Mouse (Mus musculus): ENCODE data around the gene Tia1.

Tia1 gene

GRCm38 (mm10) chr6:86426358-86426757 is 22.3 kb downstream of the Tia1 start, which contains the start of gene Gm44790:
Gm44790 (plus strand) TSS chr6:86426658.
- DNase-seq (ENCODE audit: extremely low spot score, low read depth, low spot score): no peak

GRCm38 (mm10) chr6:86431531-86431930 is 27.5 kb downstream of the Tia1 start:
- no peak for DNase-seq (ENCODE audit: extremely low spot score, low read depth, low spot score)

- DNase-seq (ENCODE audit: extremely low spot score, low read depth, low spot score): no peak
Measured at GRCm38 (mm10) chr6:86433696-86434095, 29.7 kb downstream of the Tia1 start.

GRCm38 (mm10) chr6:86437711-86438110 is 33.7 kb downstream of the Tia1 start:
- DNase-seq (ENCODE audit: extremely low spot score, low read depth, low spot score): peak; percentile 35

- peak; percentile 88 for DNase-seq (ENCODE audit: extremely low spot score, low read depth, low spot score)
Measured at GRCm38 (mm10) chr6:86438272-86439118, 34.5 kb downstream of the Tia1 start, which contains the start of gene C87436. C87436 (plus strand) TSS chr6:86438374.

- no peak for DNase-seq (ENCODE audit: extremely low spot score, low read depth, low spot score)
Measured at GRCm38 (mm10) chr6:86439119-86439496, 35.1 kb downstream of the Tia1 start.

- DNase-seq (ENCODE audit: extremely low spot score, low read depth, low spot score): no peak
Measured at GRCm38 (mm10) chr6:86439531-86439930, 35.5 kb downstream of the Tia1 start.

GRCm38 (mm10) chr6:86441571-86441970 is 37.6 kb downstream of the Tia1 start:
- DNase-seq (ENCODE audit: extremely low spot score, low read depth, low spot score): no peak

GRCm38 (mm10) chr6:86445551-86445950 is 41.5 kb downstream of the Tia1 start:
- no peak for DNase-seq (ENCODE audit: extremely low spot score, low read depth, low spot score)

GRCm38 (mm10) chr6:86446927-86447568 is 43.0 kb downstream of the Tia1 start:
- no peak for DNase-seq (ENCODE audit: extremely low spot score, low read depth, low spot score)

- no peak for DNase-seq (ENCODE audit: extremely low spot score, low read depth, low spot score)
Measured at GRCm38 (mm10) chr6:86456727-86457126, 52.7 kb downstream of the Tia1 start.

GRCm38 (mm10) chr6:86463079-86463478 is 59.1 kb downstream of the Tia1 start:
- no peak for DNase-seq (ENCODE audit: extremely low spot score, low read depth, low spot score)

GRCm38 (mm10) chr6:86471317-86471716 is 67.3 kb downstream of the Tia1 start:
- no peak for DNase-seq (ENCODE audit: extremely low spot score, low read depth, low spot score)

GRCm38 (mm10) chr6:86471760-86472099 is 67.7 kb downstream of the Tia1 start:
- no peak for DNase-seq (ENCODE audit: extremely low spot score, low read depth, low spot score)

- DNase-seq (ENCODE audit: extremely low spot score, low read depth, low spot score): peak; percentile 93
Measured at GRCm38 (mm10) chr6:86472100-86472955, 68.3 kb downstream of the Tia1 start.

GRCm38 (mm10) chr6:86473077-86473476 is 69.1 kb downstream of the Tia1 start:
- no peak for DNase-seq (ENCODE audit: extremely low spot score, low read depth, low spot score)

- DNase-seq (ENCODE audit: extremely low spot score, low read depth, low spot score): no peak
Measured at GRCm38 (mm10) chr6:86474072-86474471, 70.1 kb downstream of the Tia1 start.

- DNase-seq (ENCODE audit: extremely low spot score, low read depth, low spot score): no peak
Measured at GRCm38 (mm10) chr6:86474646-86475181, 70.7 kb downstream of the Tia1 start.

- DNase-seq (ENCODE audit: extremely low spot score, low read depth, low spot score): no peak
Measured at GRCm38 (mm10) chr6:86475462-86476167, 71.6 kb downstream of the Tia1 start.

- no peak for DNase-seq (ENCODE audit: extremely low spot score, low read depth, low spot score)
Measured at GRCm38 (mm10) chr6:86476931-86477330, 72.9 kb downstream of the Tia1 start.

Measured in hindlimb bud, embryonic 11.5 days (tissue).